Mouse (Mus musculus) adrenal gland, adult 2 months (tissue): ENCODE measurements at regions not wholly inside any gene's neighbourhood (a gene's known extent, or its start where the extent isn't known, plus 50 kb on each side); places are given as distances from the start of the nearest gene placed in this dataset.
A peak's percentile ranks its signal among the peaks of the same experiment; 100 is the strongest.

Source experiments
- DNase-seq: peaks from one replicate; pipeline ENCODE4 v3.0.0; 2021

GRCm38 (mm10) chr10:98840957-98841831, 73.0 kb upstream of the Atp2b1 start:
- DNase-seq, result no peak

DNA sequence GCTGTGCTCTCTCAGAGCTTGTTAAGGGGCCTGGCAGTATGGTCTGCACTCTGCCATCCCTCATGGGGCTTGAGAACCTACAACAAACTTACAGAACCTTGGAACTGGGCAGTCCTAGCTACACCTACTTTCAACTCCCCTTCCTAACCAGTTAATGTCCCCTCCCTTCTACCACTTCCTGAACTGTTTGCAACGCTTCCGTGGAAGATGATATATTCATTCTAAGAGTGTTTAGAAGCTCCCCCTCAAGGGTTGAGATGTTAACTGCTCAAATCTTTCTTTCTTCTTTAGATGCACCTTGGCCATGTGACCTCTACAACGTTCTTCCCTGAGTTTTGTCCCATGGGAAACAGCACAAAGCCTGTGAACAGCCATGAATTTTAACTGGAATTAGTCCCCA, 72.3 kb upstream of the Atp2b1 start:
- no peak for DNase-seq

DNA sequence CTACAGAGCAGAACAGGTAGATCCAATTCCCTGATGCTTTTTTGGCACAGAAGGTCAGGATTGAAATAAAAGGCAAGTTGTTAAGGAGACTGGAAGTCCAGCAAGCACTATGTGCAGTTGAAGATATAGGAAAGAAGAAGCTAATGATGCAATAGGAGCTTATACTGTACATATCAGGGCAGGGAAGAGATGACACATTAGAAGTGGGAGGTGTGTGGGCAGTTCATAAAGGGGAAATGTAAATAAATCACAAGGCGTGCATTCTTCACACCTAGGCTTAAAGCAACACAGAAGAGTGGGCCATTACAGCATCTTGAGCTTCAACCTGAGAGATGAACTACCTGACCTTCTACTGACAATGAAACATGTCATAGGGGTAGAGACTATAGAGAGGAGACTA, 71.5 kb upstream of the Atp2b1 start:
- no peak for DNase-seq

- no peak for DNase-seq
These were observed 64.4 kb upstream of the Atp2b1 start for GRCm38 (mm10) chr10:98849851-98850250.

DNA sequence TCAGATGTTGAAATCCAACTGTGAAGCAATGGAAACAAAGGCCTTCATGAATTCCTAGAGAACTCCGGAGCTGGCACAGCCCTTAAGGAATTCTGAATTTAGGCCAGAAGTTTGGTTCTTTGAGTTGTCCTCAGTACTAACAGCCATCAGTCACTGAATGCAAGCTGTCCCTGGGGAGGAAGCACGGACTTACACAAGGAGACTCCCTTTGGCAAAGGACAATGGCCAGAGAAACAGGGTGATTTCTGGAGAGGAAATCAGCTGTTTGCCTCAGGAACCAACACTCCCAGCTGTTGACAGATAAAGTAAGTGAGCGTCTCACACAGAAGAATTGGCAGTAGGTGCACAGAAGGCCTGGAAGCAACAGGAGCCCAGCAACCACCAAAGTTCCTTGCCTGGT, 56.8 kb upstream of the Atp2b1 start:
- DNase-seq, result peak; percentile 69

- no peak for DNase-seq
These were observed 52.7 kb upstream of the Atp2b1 start for GRCm38 (mm10) chr10:98861521-98861920.

- no peak for DNase-seq
These were observed 51.5 kb upstream of the Atp2b1 start for GRCm38 (mm10) chr10:98862712-98863111.

GRCm38 (mm10) chr10:98864384-98864783, 49.8 kb upstream of the Atp2b1 start:
- DNase-seq, result no peak
